Mouse (Mus musculus): ENCODE results near the gene Gm8362. TPM values are rescaled to one million over a fixed set of nuclear protein-coding genes. Genes with fewer than 3 reads are reported as not detected.
"Not testable (repeated sequence)": the region's sequence is repeated elsewhere in the genome, so short reads cannot be mapped to it uniquely, and the experiment has no call there.

Gene Gm8362
- total RNA-seq (2021): not detected
- long read RNA-seq, experiment 1: 0 reads
- long read RNA-seq, experiment 2: 0 reads

DNA sequence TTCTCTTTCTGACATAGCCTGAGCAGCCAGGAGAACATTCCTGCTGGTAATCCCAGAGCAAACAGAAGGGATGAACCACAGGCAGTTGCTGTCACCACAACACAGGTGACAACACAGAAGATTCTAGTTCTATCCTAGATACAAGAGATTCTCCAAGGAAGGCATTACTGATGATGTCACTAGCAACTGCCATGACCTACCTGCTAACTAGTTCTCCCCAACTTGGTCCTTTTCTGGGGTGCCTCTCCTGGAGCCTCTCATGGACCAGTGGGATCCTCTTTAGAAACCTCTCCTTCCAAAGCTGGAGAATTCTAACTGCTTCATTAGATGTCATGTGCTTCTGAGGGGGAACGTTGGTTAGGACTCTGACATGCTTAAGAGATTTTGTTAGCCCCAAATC, at the start of gene Gm8362:
TSS of gene Gm8362 (minus strand) at position 101 of the 400 bp plus-strand sequence.
- intact Hi-C loops (cut with DNase I): not testable (repeated sequence)

DNA sequence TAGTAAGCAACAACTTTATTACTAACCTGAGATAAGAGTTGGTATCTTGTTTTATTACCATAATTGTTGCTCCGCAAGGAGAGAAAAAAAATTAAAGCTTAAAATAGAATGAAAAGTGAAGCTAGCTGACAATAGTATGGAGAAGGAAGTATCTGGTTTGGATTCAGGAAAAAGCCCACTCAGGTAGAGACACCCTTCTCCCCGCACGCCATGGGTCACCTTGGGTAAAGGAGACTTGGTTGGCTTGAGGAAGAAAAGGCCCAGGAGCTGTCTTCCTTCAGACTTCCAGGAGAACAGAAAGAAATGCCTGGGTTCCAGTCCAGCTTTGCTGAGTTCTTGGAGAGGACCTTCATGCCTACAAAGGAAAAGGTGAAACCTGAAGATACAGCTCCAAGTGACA, 49.1 kb upstream of the Gm8362 start:
- intact Hi-C loops (cut with DNase I); DNase-seq: not testable (repeated sequence)

More for the DNA sequence above, at the start of gene Gm8362:
- DNase-seq: not testable (repeated sequence)

DNA sequence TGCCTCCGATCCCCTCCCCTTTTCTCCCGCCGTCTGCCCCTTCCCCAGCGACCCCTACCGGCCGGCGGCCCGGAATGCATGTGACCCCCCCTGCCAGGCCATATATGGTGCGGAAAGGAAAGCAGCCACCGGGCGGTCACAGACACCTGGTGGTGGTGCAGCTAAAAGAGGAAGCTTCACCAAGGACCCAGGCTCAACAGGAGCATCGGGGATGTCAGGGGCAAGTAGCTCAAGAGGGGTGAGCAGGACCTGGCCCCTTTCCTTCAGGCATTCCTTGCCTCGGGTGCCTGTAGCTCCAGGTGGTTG, 17.0 kb downstream of the Gm8362 start:
- intact Hi-C loops (cut with DNase I); DNase-seq: not testable (repeated sequence)

DNA sequence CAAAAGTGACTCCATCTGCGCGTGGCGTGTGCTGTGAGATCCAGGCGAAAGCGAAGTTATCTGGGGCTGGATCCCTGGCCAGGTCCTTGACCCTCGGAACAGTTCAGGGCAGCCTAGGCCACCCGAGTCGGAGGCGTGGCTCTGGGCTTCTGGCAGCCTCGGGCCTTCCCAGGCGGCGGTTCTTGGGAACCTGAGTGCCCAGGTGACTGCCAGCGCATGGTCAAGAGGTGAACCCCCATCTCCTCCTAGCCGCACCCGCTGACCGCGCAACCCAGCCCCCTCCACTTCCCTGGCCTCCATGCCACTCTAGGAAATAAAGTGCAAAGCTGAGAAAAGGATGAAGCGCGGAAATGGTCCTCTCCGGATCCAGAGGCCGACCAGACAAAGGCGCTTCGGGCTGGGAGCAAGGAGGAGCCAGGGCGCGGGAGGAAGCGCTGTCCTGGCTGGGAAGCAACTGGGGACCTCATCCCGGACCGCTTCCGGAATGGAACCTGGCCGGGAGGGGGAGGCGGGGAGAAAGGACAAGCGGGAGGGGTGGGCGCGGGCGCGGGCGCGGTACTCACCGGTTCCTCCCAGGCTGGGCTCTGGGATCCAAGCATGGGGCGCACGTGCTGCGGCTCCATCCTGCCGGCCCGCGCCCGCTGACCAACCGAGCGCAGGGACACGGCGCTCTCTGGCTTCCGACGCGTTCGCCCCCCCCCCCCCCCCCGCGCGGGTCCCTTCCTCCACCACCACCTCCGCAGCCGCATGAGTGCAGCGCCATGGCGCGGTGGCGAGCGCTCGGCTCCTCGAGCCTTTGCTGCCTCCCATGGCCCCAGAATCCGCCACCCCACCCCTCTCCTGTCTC, 17.6 kb downstream of the Gm8362 start:
- intact Hi-C loops (cut with DNase I): not testable (repeated sequence)
- DNase-seq: peak; percentile 4 to 12

DNA sequence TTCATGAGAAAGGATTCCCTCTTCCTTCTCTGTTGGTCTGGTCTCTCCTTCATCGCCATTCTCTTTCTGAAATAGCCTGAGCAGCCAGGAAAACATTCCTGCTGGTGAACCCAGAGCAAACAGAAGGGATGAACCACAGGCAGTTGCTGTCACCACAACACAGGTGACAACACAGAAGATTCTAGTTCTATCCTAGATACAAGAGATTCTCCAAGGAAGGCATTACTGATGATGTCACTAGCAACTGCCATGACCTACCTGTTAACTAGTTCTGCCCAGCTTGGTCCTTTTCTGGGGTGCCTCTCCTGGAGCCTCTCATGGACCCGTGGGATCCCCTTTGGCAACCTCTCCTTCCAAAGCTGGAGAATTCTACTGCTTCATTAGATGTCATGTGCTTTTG, 32.0 kb downstream of the Gm8362 start, which contains the start of gene Gm3636:
TSS of gene Gm3636 (minus strand) at position 101 of the 400 bp plus-strand sequence.
- DNase-seq; intact Hi-C loops (cut with DNase I): not testable (repeated sequence)

DNA sequence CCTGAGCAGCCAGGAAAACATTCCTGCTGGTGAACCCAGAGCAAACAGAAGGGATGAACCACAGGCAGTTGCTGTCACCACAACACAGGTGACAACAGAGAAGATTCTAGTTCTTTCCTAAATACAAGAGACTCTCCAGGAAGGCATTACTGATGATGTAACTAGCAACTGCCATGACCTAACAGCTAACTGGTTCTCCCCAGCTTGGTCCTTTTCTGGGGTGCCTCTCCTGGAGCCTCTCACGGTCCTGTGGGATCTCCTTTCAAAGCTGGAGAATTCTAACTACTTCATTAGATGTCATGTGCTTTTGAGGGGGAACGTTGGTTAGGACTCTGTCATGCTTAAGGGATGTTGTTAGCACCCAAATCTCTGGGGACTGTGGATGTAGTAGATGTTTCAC, 54.1 kb downstream of the Gm8362 start, which contains the start of gene Gm8050:
TSS of gene Gm8050 (minus strand) at position 101 of the 400 bp plus-strand sequence.
- DNase-seq; intact Hi-C loops (cut with DNase I): not testable (repeated sequence)

Other genes with a start within 250 kb of the Gm8362 start
- gene Gm8356, start 237.1 kb downstream of the Gm8362 start, total RNA-seq (2021): not detected
- under 1 TPM in 1 of 2 experiments, not detected in 1; 0.31 TPM for gene Gm3629, start 183.8 kb downstream of the Gm8362 start, total RNA-seq (2021)
- gene Gm3460, start 152.0 kb downstream of the Gm8362 start, total RNA-seq (2021): not detected
- not detected for gene Gm10251, start 90.2 kb downstream of the Gm8362 start, total RNA-seq (2021)
- not detected for gene Gm8050, start 54.2 kb downstream of the Gm8362 start, total RNA-seq (2021)
- gene Gm3636, start 32.1 kb downstream of the Gm8362 start, total RNA-seq (2021): under 1 TPM; 0.51 to 0.62 TPM
- gene Gm3642, start 65.9 kb upstream of the Gm8362 start, total RNA-seq (2021): not detected
- under 1 TPM; 0.15 to 0.18 TPM for gene Gm3667, start 115.6 kb upstream of the Gm8362 start, total RNA-seq (2021)
- not detected for gene Gm6356, start 199.4 kb upstream of the Gm8362 start, total RNA-seq (2021)

Data from gastrocnemius, postnatal 36 days (tissue).